Mouse (Mus musculus) lung, postnatal 0 days (tissue): ENCODE data around the gene C8b.

Experiments used
- CTCF ChIP-seq: IDR thresholded peaks from 2 replicates; pipeline ENCODE4 v1.5.1; 2016; ENCODE audit warnings: antibody characterized with exemption, mild to moderate bottlenecking
- EP300 ChIP-seq: IDR thresholded peaks from 2 replicates; pipeline ENCODE4 v1.6.1; 2016; ENCODE audit warnings: antibody characterized with exemption, mild to moderate bottlenecking, control low read depth

DNA sequence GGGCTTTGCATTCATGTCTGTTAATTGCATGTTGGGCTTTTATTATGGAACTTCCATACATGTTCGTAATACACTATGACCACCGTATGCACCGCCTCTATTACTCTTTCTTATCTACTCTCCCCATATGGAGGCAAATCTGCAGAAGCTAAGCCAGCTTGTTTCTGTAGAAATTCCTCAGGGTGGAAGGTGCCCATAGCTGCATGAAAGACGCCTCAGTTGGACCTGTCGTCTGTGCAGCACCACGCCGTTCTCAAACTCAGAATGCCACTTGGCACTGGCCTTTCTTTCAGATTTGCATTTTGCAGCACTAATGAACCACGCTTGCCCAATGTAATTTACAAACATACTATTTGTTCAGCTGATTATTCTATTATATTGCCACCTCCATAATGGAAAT is 3.5 kb downstream of the C8b start:
- TF ChIP-seq CTCF (no peak), EP300 (no peak)
